Mouse (Mus musculus) thymus, postnatal 36 days (tissue): ENCODE data around the gene Xcr1.

Experiments used
- DNase-seq, 2 experiments: peaks; one replicate each; pipeline ENCODE4 v3.0.0; 2022; ENCODE audit warnings: mixed read lengths in 2 of 2

Gene Xcr1

DNA sequence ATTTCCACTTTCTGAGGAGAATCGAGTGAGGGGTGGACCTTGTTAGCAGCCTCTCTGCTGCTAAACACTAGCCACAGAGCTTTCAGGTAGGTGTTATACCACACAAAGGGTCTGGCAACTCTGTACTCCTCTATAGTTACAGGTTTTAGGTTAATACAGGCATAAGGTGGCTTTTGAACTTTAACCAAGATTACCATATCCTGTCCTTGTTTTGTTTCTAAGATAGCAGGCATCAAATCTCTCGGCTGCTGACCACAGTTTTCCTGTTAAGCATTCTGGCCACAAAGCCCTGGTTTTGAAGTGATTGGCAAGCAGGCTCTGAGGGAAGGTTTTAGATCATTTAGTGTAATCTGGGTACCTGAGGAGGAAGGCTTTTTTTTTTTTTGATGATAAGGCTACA, 47.5 kb downstream of the Xcr1 start:
- no peak for DNase-seq

DNA sequence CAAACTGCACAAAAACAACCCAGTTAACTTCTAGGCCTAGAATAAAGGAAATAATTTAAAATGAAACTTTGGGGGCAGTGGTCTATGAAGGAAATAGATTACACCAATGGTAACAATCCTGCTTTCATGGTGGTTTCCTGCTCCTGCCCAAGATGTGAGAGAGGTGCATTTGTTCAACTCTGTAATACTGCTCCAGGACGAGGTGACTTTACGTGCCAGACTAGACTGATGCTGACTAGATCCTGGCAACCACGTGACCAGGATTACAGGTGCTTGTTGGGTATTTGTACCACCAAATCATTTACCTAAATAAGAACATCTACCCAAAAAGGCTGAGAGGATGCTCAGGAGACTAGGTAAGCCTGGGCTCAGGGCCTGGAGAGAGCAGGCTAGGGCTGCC, 50.0 kb downstream of the Xcr1 start:
- no peak for DNase-seq

GRCm38 (mm10) chr9:123808583-123808982, 53.2 kb downstream of the Xcr1 start:
- no peak for DNase-seq

- no peak for DNase-seq
Measured at GRCm38 (mm10) chr9:123806267-123806666, 55.6 kb downstream of the Xcr1 start, which contains the start of gene Cxcr6. Gene Cxcr6, plus strand, starts transcription at chr9:123806475.

GRCm38 (mm10) chr9:123805241-123805640, 56.6 kb downstream of the Xcr1 start:
- no peak for DNase-seq

- no peak for DNase-seq
Measured at GRCm38 (mm10) chr9:123802896-123803295, 58.9 kb downstream of the Xcr1 start.

DNA sequence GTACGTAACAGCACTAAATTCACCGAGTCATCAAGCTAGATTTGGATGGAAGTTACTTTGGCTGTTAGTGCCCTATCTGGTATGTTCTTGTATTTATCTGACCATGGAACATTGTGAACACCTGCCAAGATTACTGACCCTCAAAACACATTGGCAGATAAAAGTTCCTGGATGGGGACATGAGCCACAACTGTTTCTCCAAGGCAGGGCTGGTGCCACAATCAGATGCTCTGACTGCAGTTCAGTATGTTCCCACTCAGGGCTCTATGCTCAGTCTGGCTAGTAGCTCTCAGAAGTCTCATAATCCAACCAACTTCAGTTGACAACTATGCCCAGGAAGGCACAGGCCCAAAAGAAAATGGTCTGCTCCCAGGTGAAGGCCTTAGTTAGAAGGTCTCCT, 59.4 kb downstream of the Xcr1 start:
- no peak for DNase-seq
